Mouse (Mus musculus): Measurements from ENCODE around the gene Tmppe.

- no peak for TF ChIP-seq CTCF (IDR thresholded peaks at IDR 0.05; ENCODE audit: borderline replicate concordance, insufficient read depth, low read length)
- no peak for TF ChIP-seq POLR2A (IDR thresholded peaks at IDR 0.05; ENCODE audit: low read depth, low read length)
Observed at GRCm38 (mm10) chr9:114411295-114411694, 10.4 kb downstream of the Tmppe start.
